ENCODE assay signal across 26 mouse cellular contexts in the genomic region with DNA sequence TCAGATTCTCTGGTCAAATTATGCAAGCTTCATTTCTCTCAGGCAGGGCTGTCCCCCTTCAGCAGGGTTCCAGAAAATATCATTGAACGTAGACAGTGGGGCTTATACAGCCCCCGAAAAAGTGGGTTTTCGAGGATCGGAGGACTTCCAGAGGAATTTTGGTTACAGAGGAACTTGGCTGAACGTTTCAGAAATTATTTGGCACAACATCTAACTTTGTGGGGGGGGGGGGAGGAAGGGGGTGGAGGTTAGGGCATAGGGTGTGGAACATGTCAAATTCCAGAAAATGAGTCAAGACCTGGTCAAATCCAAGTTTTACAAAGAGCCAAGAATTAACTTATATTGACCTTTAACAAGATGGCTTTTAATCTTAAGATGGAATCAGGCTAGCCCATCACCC. TPM values are rescaled to one million over a fixed set of nuclear protein-coding genes. Genes with fewer than 3 reads are reported as not detected.
"Had no signal": no experiment of that assay in that cellular context is flagged by ENCODE, and none has a peak within 500 bp of the region (broad histone marks: within the 10 kb centered on the region; RNA-seq: fewer than 3 reads in every experiment).

No protein-coding gene starts in this region.

- DNase-seq: heart, postnatal 14 days; heart, postnatal 36 days; heart, postnatal 4 days; kidney, adult 11 months; kidney, adult 18-20 months; kidney, adult 2 months; kidney, adult 8-10 months; kidney, adult 9 months; kidney, postnatal 10 days; kidney, postnatal 14 days; kidney, postnatal 25 days; kidney, postnatal 36 days; kidney, postnatal 4 days; layer of hippocampus, adult 9-11 months; layer of hippocampus, postnatal 36 days had no signal

RNA-seq across cellular contexts. Expression of a gene that starts 49.6 kb away (rescaled TPM):
- total RNA-seq: hematopoietic stem cell, adult 5-6 weeks had no signal

RNA-seq across cellular contexts. Expression of a gene that starts 56.5 kb away (rescaled TPM):
- total RNA-seq: heart, postnatal 14 days; heart, postnatal 25 days; heart, postnatal 36 days; heart, postnatal 4 days; hematopoietic stem cell, adult 5-6 weeks; hindbrain, postnatal 0 days; layer of hippocampus, adult 18-20 months; layer of hippocampus, adult 2 months; layer of hippocampus, adult 8-10 months; layer of hippocampus, postnatal 10 days; layer of hippocampus, postnatal 14 days; layer of hippocampus, postnatal 25 days; layer of hippocampus, postnatal 36 days; left cerebral cortex, adult 18-20 months; left cerebral cortex, adult 2 months had no signal
